Mouse (Mus musculus): ENCODE results near the gene Pacsin3. TPM values are rescaled to one million over a fixed set of nuclear protein-coding genes. Genes with fewer than 3 reads are reported as not detected.

The Pacsin3 gene
- polyA plus RNA-seq, 1 experiment from 2014 or later, result 20.8 TPM

DNA sequence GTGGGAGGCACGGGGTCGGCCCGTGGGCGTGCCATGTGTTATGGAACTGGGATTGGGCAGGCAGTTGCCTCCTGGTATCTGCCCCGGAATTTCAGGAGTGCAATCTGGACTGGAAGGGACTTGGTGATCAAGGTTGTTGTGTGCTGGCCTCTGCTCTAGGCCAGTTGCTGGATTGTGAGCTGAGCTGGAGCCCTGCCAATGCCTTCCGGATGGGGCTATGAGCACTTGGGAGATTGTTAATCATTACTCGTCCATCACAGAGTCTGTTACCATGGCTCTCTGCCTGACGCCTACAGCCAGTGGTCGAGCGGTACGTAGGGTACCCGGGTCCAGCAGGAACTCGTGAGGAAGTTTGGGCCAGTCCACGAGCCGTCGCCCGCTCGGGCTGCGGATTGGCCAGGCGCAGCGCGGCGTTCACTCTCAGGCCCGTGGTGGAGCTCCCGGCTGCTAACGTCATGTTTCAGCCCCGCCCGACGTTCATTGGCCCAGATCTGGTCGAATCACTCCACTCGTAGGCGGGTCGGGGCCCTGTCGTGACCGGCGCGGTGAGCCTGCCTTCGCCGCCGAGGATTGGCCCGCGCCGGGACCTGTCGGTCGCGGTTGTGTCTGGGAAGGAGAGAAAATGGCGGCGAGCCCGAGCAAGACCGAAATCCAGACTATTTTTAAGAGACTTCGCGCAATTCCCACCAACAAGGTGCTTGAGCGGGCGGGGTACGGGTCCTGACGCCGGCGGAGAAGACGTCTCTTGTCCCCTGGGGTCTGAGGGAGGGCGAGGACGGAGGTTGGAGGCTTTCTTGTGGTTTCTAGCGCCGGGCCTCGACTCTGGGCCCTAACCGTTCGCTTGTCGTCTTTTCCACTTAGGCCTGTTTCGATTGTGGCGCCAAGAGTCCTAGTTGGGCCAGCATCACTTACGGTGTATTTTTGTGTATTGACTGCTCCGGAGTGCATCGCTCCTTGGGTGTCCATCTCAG, 9.2 kb downstream of the Pacsin3 start, which contains the start of gene Arfgap2:
Gene Arfgap2, plus strand, starts transcription at position 264 of the 971 bp plus-strand sequence.
- Histone ChIP-seq H3K4me3 (peak within 1 kb of the TSS; percentile 90), H3K4me1 (peaks cover 20% of the 10 kb centered on the region), H3K27ac (peak within 1 kb of the TSS; percentile 84), H3K4me2 (replicated peaks) (peak within 1 kb of the TSS; percentile 85), H3K9me3 (no peaks in the 10 kb centered on the region), H3K36me3 (peaks cover 37% of the 10 kb centered on the region), H3K9ac (peak within 1 kb of the TSS; percentile 90), H3K27me3 (replicated peaks) (no peaks in the 10 kb centered on the region)
- ATAC-seq (ENCODE audit: low FRiP score, low read depth), result peak; percentile 99
- WGBS, result 2% methylated on average over 72 of the region's 72 CpGs

DNA sequence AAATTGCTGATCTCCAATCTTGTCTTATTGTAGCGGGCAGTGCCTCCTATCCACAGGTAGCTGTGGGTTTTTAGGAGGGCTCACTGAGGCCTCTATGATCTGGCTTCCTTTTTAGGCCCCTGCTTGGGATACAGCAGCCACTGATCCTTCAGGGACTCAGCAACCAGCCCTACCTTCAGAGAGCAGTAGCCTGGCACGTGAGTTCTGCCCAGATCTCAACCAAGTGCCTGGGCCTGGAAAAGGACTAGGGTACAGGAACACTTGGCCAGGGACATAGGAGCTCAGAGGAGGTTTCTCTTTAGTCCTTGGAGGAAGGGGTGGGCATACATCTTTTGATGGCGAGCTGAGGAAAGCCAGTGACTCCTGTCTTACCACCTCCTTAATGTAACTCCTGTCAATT, 12.3 kb downstream of the Pacsin3 start:
- H3K36me3 ChIP-seq, result peaks cover 58% of the 10 kb centered on the region
- H3K27me3 ChIP-seq (replicated peaks), result no peaks in the 10 kb centered on the region
- H3K27ac ChIP-seq, result no peak overlapping the region
- no peak for ATAC-seq (ENCODE audit: low FRiP score, low read depth)
- H3K9ac ChIP-seq, result no peak overlapping the region
- no peaks in the 10 kb centered on the region for H3K9me3 ChIP-seq
- WGBS, result 96% methylated on average over 3 of the region's 3 CpGs
- no peak overlapping the region for H3K4me2 ChIP-seq (replicated peaks)
- H3K4me1 ChIP-seq, result peaks cover 20% of the 10 kb centered on the region
- H3K4me3 ChIP-seq, result no peak overlapping the region

DNA sequence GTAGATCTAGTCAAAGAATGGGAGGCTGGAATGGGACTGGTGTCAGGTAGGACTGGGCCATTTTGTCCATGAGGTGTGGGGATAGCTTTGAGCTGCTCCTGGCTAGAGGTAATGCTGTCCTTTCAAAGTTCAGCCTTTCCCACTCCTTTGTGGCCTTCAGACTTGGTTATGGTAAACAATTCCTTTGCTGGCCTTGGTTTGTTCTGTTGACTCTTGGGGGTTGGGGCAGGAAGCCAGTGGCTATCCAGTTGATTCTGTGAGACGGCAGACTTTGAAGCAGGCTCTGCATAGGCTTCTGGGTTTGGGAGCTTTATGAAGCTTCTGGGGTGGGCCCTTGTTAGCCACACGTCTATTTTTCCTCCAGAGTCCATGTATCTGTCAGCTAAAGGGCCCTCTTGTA, 13.0 kb downstream of the Pacsin3 start:
- H3K4me1 ChIP-seq, result peaks cover 20% of the 10 kb centered on the region

DNA sequence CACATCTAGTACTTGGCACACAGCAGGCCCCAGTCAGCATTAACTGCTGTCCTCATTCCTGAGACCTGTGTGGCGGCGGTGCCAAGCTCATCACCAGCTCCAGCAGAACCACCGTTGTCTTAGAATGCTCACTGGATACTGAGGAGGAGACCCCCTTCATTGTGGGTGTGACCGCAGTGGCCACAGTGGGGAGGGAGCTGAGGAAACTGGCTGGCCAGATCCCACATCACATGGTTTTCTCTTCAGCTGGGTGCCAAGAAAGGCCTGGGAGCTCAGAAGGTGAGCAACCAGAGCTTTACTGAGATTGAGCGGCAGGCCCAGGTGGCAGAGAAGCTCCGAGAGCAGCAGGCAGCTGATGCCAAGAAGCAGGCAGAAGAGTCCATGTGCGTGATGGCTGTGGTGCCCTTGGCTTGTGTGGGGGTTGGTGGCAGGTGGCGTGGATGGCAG, 14.0 kb downstream of the Pacsin3 start:
- Histone ChIP-seq H3K4me3 (no peak overlapping the region), H3K27me3 (replicated peaks) (no peaks in the 10 kb centered on the region), H3K9me3 (no peaks in the 10 kb centered on the region), H3K4me1 (peaks cover 11% of the 10 kb centered on the region), H3K9ac (no peak overlapping the region), H3K4me2 (replicated peaks) (no peak overlapping the region), H3K36me3 (peaks cover 74% of the 10 kb centered on the region), H3K27ac (no peak overlapping the region)
- 95% methylated on average over 8 of the region's 8 CpGs for WGBS
- ATAC-seq (ENCODE audit: low FRiP score, low read depth), result no peak

More for the DNA sequence above, 13.0 kb downstream of the Pacsin3 start:
- H3K9me3 ChIP-seq, result no peaks in the 10 kb centered on the region
- H3K9ac ChIP-seq, result no peak overlapping the region
- H3K36me3 ChIP-seq, result peaks cover 64% of the 10 kb centered on the region
- H3K27me3 ChIP-seq (replicated peaks), result no peaks in the 10 kb centered on the region
- no peak overlapping the region for H3K27ac ChIP-seq
- WGBS, result 90% methylated on average over 2 of the region's 2 CpGs
- H3K4me3 ChIP-seq, result no peak overlapping the region
- H3K4me2 ChIP-seq (replicated peaks), result no peak overlapping the region
- no peak for ATAC-seq (ENCODE audit: low FRiP score, low read depth)

DNA sequence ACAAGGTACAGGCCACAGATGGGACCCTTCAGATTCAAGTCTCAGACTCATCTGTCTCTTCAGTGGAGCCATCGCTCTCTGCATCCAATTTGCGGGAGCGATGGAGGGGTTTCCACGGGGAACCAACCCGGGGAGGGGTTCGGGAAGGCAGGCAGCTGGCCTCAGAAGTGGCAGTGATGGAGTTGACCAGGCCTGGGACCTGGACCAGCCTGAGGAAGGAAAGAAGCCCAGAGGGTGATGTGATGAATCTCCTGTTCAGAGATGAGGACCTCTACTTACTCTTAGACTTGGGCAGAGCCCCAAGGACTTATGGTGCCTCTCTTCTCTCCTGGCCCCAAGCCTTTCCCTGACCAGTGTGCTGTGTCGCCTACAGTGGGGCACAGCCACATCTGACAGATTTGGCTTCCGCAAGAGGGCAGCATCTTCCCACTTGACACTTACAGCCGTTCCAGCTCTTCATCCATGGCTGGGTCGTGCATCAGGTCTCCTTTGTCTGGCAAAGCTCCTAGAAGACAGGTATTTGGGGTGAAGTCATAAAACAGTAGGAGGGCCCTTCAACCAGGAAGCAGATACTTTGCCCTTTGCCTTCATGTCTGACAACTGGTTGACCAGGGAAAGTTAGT, 23.1 kb downstream of the Pacsin3 start:
- H3K4me3 ChIP-seq, result no peak overlapping the region
- peaks cover 50% of the 10 kb centered on the region for H3K36me3 ChIP-seq
- no peaks in the 10 kb centered on the region for H3K4me1 ChIP-seq
- no peaks in the 10 kb centered on the region for H3K9me3 ChIP-seq
- H3K4me2 ChIP-seq (replicated peaks), result no peak overlapping the region
- WGBS, result 37% methylated on average over 10 of the region's 10 CpGs
- no peaks in the 10 kb centered on the region for H3K27me3 ChIP-seq (replicated peaks)
- ATAC-seq (ENCODE audit: low FRiP score, low read depth), result peak; percentile 78
- H3K27ac ChIP-seq, result no peak overlapping the region
- H3K9ac ChIP-seq, result no peak overlapping the region

DNA sequence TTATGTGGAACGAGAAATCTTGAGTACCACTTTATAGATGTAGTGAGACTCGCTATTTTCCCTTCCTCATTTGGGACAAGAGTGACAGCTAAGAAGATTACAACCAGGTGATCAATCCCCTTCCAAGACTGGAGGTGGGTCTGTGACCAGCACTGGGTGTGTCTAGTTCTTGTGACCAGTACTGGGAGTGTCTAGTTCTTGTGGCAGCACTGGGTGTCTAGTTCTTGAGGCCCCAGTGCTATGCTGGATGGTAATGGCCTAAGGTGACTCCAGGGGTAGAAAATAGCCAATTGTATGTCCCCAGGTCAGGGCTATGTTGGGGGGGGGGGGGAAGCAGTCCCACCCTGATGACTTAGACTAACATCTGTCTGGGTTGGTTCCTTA, 23.6 kb downstream of the Pacsin3 start:
- Histone ChIP-seq H3K4me2 (replicated peaks) (no peak overlapping the region), H3K4me1 (no peaks in the 10 kb centered on the region), H3K27me3 (replicated peaks) (no peaks in the 10 kb centered on the region), H3K36me3 (peaks cover 45% of the 10 kb centered on the region), H3K9ac (no peak overlapping the region), H3K9me3 (no peaks in the 10 kb centered on the region), H3K4me3 (no peak overlapping the region), H3K27ac (no peak overlapping the region)
- ATAC-seq (ENCODE audit: low FRiP score, low read depth), result peak; percentile 26; the same call in 1 of the 2 replicates
- WGBS, result 70% methylated on average over 2 of the region's 2 CpGs

DNA sequence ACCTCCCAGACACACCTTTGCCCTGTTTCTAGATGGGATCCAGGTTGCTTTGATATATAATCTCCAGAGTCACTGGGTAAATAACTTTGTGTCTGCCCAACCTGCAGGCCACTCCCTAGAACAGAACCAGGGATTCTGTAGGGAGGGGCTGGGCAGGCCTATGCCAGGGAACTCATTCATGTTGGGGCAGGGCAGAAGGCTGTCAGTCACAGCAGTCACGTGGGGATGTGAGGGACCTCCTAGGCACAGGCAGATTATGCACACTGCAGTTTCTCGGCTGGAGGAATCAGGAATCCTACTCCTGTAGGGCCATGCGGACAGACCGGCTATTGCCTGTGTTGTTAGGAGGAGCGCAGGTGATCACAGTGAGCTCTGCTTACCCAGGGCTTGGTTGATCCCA, 25.6 kb downstream of the Pacsin3 start:
- ATAC-seq (ENCODE audit: low FRiP score, low read depth), result no peak
- no peak overlapping the region for H3K9ac ChIP-seq
- WGBS, result 59% methylated on average over 5 of the region's 5 CpGs
- no peaks in the 10 kb centered on the region for H3K9me3 ChIP-seq
- H3K27ac ChIP-seq, result no peak overlapping the region
- peaks cover 26% of the 10 kb centered on the region for H3K36me3 ChIP-seq
- H3K4me2 ChIP-seq (replicated peaks), result no peak overlapping the region
- H3K27me3 ChIP-seq (replicated peaks), result no peaks in the 10 kb centered on the region
- no peaks in the 10 kb centered on the region for H3K4me1 ChIP-seq
- no peak overlapping the region for H3K4me3 ChIP-seq

DNA sequence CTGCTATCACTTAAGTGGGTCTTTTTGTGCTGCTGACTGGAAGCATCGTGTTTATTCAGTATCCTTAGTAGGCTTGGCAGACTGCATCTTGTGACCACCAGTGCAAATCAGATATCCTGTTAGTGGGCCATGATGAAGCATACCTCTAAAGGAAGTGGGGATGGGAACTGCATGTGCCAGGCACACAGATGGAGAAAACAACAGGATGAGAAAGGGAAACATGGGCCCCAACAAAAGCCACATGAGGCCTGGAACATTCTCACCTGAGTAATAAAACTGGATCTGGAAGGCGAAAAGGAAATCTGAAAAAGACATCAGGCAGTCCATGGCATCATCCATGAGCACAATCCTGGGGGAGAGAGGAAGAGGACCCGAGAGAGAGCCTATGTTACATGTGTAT, 28.2 kb downstream of the Pacsin3 start:
- no peak overlapping the region for H3K27ac ChIP-seq
- no peak for ATAC-seq (ENCODE audit: low FRiP score, low read depth)
- H3K9me3 ChIP-seq, result no peaks in the 10 kb centered on the region
- H3K36me3 ChIP-seq, result peaks cover 3% of the 10 kb centered on the region; the same call in 1 of the 2 replicates
- no peak overlapping the region for H3K4me2 ChIP-seq (replicated peaks)
- no peak overlapping the region for H3K4me3 ChIP-seq
- no peaks in the 10 kb centered on the region for H3K4me1 ChIP-seq
- WGBS, result 77% methylated on average over 3 of the region's 3 CpGs
- no peak overlapping the region for H3K9ac ChIP-seq
- no peaks in the 10 kb centered on the region for H3K27me3 ChIP-seq (replicated peaks)

DNA sequence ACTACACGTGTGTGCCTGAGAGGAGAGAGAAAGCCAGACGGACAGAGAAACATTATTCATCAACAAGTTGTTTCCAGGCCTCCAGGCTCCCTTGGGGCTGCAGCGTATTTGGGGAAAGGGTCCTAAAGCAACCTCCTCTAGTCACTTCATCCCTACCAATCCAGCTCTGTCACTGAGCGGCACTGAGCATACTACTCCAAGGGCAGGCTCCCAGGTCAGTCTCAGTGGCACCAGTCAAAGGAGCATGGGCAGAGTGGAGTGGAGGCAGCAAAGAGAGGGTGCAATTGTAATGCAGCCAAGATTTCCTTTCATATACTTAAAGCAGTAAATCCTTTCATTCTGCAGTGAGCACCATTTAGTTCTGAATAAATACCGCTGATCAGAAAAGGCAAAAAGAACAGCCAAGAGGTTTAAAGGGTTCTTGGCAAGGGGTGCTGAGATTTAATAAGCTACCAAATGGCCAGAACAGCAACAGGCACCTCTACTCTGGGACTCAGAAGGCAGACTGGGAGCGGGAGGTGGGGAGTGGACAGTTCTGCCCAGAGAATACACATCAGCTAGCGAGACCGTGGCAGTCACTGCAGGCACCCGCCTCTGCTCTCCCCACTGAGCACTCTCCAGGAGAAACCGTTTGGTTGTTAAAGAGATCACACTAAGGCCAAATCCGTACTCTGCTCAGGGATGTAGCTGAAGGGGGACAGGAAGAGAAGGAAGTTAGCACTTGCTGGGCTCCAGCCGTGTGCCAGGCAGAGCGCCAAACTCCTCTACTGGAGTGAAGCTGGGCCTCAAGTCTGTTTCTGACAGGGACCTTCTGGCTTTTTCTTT, 28.8 kb downstream of the Pacsin3 start:
- WGBS, result 67% methylated on average over 13 of the region's 13 CpGs
- no peak overlapping the region for H3K27ac ChIP-seq
- no peaks in the 10 kb centered on the region for H3K9me3 ChIP-seq
- H3K9ac ChIP-seq, result peak overlapping the region; percentile 21; the same call in 1 of the 2 replicates
- ATAC-seq (ENCODE audit: low FRiP score, low read depth), result no peak
- H3K27me3 ChIP-seq (replicated peaks), result no peaks in the 10 kb centered on the region
- H3K4me2 ChIP-seq (replicated peaks), result no peak overlapping the region
- H3K4me3 ChIP-seq, result no peak overlapping the region
- no peaks in the 10 kb centered on the region for H3K4me1 ChIP-seq
- peaks cover 3% of the 10 kb centered on the region; the same call in 1 of the 2 replicates for H3K36me3 ChIP-seq

DNA sequence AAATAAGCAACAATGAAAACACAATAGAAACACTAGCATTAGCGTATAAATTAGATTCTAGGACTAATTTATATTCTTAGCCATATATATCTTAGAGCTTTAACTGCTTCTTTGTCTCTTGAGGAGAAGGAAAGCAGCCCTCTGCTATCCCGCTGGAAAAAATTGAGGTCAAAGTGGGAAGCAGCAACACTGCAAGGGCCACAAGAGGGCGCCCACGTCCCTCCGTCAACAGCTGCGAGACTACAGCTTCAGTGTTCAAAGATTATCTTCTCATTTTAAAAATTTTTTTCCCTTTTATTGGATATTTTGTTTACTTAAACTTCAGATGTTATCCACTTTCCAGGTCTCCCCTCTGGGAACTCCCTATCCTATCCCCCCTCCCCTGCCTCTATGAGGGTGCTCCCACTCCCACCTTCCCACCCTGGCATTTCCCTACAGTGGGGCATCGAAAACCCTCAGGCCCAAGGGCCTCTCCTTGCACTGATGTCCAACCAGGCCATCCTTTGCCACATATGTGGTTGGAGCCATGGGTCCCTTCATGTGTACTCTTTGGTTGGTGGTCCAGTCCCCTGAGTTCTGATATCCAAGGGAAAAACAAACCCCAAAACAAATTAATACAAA, 30.2 kb downstream of the Pacsin3 start:
- Histone ChIP-seq H3K27ac (no peak overlapping the region), H3K9ac (no peak overlapping the region), H3K4me3 (no peak overlapping the region), H3K36me3 (peaks cover 3% of the 10 kb centered on the region; the same call in 1 of the 2 replicates), H3K4me1 (no peaks in the 10 kb centered on the region), H3K27me3 (replicated peaks) (no peaks in the 10 kb centered on the region), H3K4me2 (replicated peaks) (no peak overlapping the region), H3K9me3 (no peaks in the 10 kb centered on the region)
- ATAC-seq (ENCODE audit: low FRiP score, low read depth), result peak; percentile 49; the same call in 1 of the 2 replicates
- WGBS, result 15% methylated on average over 7 of the region's 7 CpGs

DNA sequence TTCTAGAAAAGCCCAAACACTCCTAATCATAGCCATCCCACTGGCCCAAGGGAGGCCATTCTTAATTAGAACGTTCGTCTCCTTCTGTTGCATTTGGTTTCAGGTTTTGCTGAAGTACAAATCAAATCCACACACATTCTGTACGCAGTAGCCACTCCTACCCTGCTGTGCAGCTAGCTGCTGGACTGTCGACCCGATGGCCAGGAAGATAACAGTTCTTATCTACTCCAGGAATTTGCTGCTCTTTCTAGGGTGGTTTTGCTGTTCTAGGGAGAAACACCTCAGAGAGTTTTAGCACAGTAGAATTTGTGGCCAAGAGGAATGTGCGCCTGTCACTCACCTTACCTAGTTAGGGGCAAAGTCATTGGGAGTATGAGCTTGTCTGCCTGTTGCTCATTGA, 31.8 kb downstream of the Pacsin3 start:
- no peaks in the 10 kb centered on the region for H3K27me3 ChIP-seq (replicated peaks)
- H3K9ac ChIP-seq, result no peak overlapping the region
- ATAC-seq (ENCODE audit: low FRiP score, low read depth), result no peak
- no peaks in the 10 kb centered on the region for H3K9me3 ChIP-seq
- H3K27ac ChIP-seq, result no peak overlapping the region
- no peak overlapping the region for H3K4me2 ChIP-seq (replicated peaks)
- H3K4me1 ChIP-seq, result no peaks in the 10 kb centered on the region
- no peak overlapping the region for H3K4me3 ChIP-seq
- WGBS, result 89% methylated on average over 6 of the region's 6 CpGs
- no peaks in the 10 kb centered on the region for H3K36me3 ChIP-seq
